20 mouse cellular contexts compared by ENCODE assay signal in the genomic region with DNA sequence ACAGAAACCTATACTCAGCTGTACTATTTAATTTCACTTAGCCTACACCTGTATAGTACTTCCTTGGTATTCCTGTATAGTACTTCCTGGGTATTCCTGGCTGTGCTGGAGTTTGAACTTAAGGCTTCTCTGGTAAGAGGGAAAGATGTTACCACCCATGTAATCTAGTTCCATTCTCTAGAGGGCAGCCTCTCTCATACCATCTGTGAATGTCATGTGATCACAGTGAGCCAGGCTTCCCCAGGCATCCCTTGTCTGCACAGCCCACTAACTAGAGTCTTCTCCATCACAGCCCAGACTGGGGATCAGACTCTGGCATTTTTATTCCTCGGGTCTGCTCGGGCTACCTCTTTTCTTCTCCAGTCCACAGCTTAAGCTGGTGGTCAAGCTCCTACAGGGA.
DNase-seq lines count a peak whose midpoint lies in the region; ATAC-seq and TF ChIP-seq lines count a peak whose summit lies in the region.
"Had no signal": no experiment of that assay in that cellular context is flagged by ENCODE, and none has a peak within 500 bp of the region (broad histone marks: within the 10 kb centered on the region; RNA-seq: fewer than 3 reads in every experiment).

No protein-coding gene starts in this region.

- peak overlapping the region; percentile 58; the same call in 1 of the 2 replicates for H3K27ac ChIP-seq in liver, embryonic 13.5 days
- H3K27ac ChIP-seq in liver, embryonic 11.5 days (ENCODE audit: low read depth, low read length) = no peak overlapping the region
- no peak overlapping the region for H3K27ac ChIP-seq in liver, embryonic 14.5 days
- H3K27ac ChIP-seq in neural tube, embryonic 15.5 days (replicated peaks) = no peak overlapping the region
- no peak overlapping the region for H3K27ac ChIP-seq in midbrain, postnatal 0 days (ENCODE audit: low read depth, low read length)
- H3K27ac ChIP-seq: forebrain, embryonic 15.5 days; limb, embryonic 13.5 days had no signal

- no peak for ATAC-seq in liver, embryonic 13.5 days (ENCODE audit: low read depth)
- no peak for ATAC-seq in liver, embryonic 11.5 days (replicated peaks; ENCODE audit: low FRiP score)
- ATAC-seq in liver, embryonic 14.5 days (ENCODE audit: insufficient read depth) = no peak
- no peak for ATAC-seq in neural tube, embryonic 15.5 days (ENCODE audit: low FRiP score)
- no peak for ATAC-seq in midbrain, postnatal 0 days (ENCODE audit: low FRiP score)
- ATAC-seq: forebrain, embryonic 15.5 days; hindbrain, embryonic 16.5 days; midbrain, embryonic 16.5 days had no signal

- H3K9ac ChIP-seq in liver, embryonic 13.5 days = no peak overlapping the region
- H3K9ac ChIP-seq in liver, embryonic 11.5 days (ENCODE audit: low read depth, low read length) = no peak overlapping the region
- no peak overlapping the region for H3K9ac ChIP-seq in liver, embryonic 14.5 days (replicated peaks)
- H3K9ac ChIP-seq in neural tube, embryonic 15.5 days (replicated peaks) = no peak overlapping the region
- H3K9ac ChIP-seq in midbrain, postnatal 0 days (replicated peaks; ENCODE audit: low read length, poor library complexity, severe bottlenecking) = no peak overlapping the region
- H3K9ac ChIP-seq: forebrain, embryonic 15.5 days; limb, embryonic 13.5 days had no signal

- no peak for TF ChIP-seq EP300 in liver, embryonic 14.5 days (IDR thresholded peaks at IDR 0.05; ENCODE audit: low read depth)

- 75% methylated on average over 2 of the region's 2 CpGs for WGBS in liver, embryonic 13.5 days (ENCODE audit: insufficient replicate concordance)
- 82% methylated on average over 2 of the region's 2 CpGs for WGBS in liver, embryonic 11.5 days
- WGBS in liver, embryonic 14.5 days (ENCODE audit: insufficient replicate concordance) = 71% methylated on average over 2 of the region's 2 CpGs
- WGBS in neural tube, embryonic 15.5 days = 80% methylated on average over 2 of the region's 2 CpGs
- 84% methylated on average over 2 of the region's 2 CpGs for WGBS in midbrain, postnatal 0 days

- H3K36me3 ChIP-seq in liver, embryonic 13.5 days = no peaks in the 10 kb centered on the region
- H3K36me3 ChIP-seq in liver, embryonic 11.5 days (ENCODE audit: control insufficient read depth, insufficient read depth, low read length) = no peaks in the 10 kb centered on the region
- no peaks in the 10 kb centered on the region for H3K36me3 ChIP-seq in liver, embryonic 14.5 days (replicated peaks; ENCODE audit: control insufficient read depth, insufficient read depth, low read depth)
- H3K36me3 ChIP-seq in neural tube, embryonic 15.5 days = no peaks in the 10 kb centered on the region
- H3K36me3 ChIP-seq in midbrain, postnatal 0 days (ENCODE audit: insufficient read depth, low read length) = no peaks in the 10 kb centered on the region
- H3K36me3 ChIP-seq: forebrain, embryonic 15.5 days; limb, embryonic 13.5 days had no signal

- H3K27me3 ChIP-seq in liver, embryonic 13.5 days = no peaks in the 10 kb centered on the region
- H3K27me3 ChIP-seq in liver, embryonic 11.5 days (replicated peaks; ENCODE audit: control insufficient read depth, insufficient read depth, low read length) = no peaks in the 10 kb centered on the region
- H3K27me3 ChIP-seq in liver, embryonic 14.5 days (ENCODE audit: control insufficient read depth, insufficient read depth, low read length) = no peaks in the 10 kb centered on the region
- no peaks in the 10 kb centered on the region for H3K27me3 ChIP-seq in neural tube, embryonic 15.5 days (replicated peaks)
- no peaks in the 10 kb centered on the region for H3K27me3 ChIP-seq in midbrain, postnatal 0 days (ENCODE audit: insufficient read depth, low read length)
- H3K27me3 ChIP-seq: forebrain, embryonic 15.5 days; limb, embryonic 13.5 days had no signal

- DNase-seq in embryo, embryonic 10.5 days (ENCODE audit: low spot score) = peak; percentile 16
- no peak for DNase-seq in embryo, embryonic 9.5 days (ENCODE audit: extremely low spot score)
- DNase-seq in liver, embryonic 13.5 days = no peak
- DNase-seq in liver, embryonic 11.5 days (ENCODE audit: low spot score) = no peak
- no peak for DNase-seq in liver, embryonic 14.5 days (ENCODE audit: low read depth in 3 of 3, low spot score in 3 of 3)
- DNase-seq in midbrain, postnatal 0 days (ENCODE audit: low spot score) = no peak
- DNase-seq in lung, postnatal 36 days = no peak
- DNase-seq: cerebellum, adult 8-10 months; gastrocnemius, postnatal 36 days; kidney, adult 8-10 months; kidney, postnatal 4 days; lung, adult 2 months; right cerebral cortex, adult 18-20 months; thymus, postnatal 14 days had no signal

- peaks cover 46% of the 10 kb centered on the region for H3K4me1 ChIP-seq in liver, embryonic 13.5 days (replicated peaks)
- peaks cover 18% of the 10 kb centered on the region for H3K4me1 ChIP-seq in liver, embryonic 11.5 days (replicated peaks; ENCODE audit: control insufficient read depth, insufficient read depth, low read length)
- H3K4me1 ChIP-seq in liver, embryonic 14.5 days (replicated peaks; ENCODE audit: control insufficient read depth in 2 of 2, insufficient read depth in 2 of 2, low read length in 1 of 2) = peaks cover 26 to 41% of the 10 kb centered on the region in 2 experiments
- H3K4me1 ChIP-seq in neural tube, embryonic 15.5 days = no peaks in the 10 kb centered on the region
- H3K4me1 ChIP-seq in midbrain, postnatal 0 days (ENCODE audit: insufficient read depth, low read length) = no peaks in the 10 kb centered on the region
- H3K4me1 ChIP-seq: forebrain, embryonic 15.5 days; limb, embryonic 13.5 days had no signal

- peak; percentile 41 for TF ChIP-seq CTCF in liver, embryonic 14.5 days (IDR thresholded peaks at IDR 0.05; ENCODE audit: low read depth)
- no peak for TF ChIP-seq CTCF in midbrain, postnatal 0 days (IDR thresholded peaks at IDR 0.05)

- H3K4me2 ChIP-seq in liver, embryonic 13.5 days = no peak overlapping the region
- no peak overlapping the region for H3K4me2 ChIP-seq in liver, embryonic 11.5 days
- no peak overlapping the region for H3K4me2 ChIP-seq in liver, embryonic 14.5 days (ENCODE audit: low read depth)
- H3K4me2 ChIP-seq in neural tube, embryonic 15.5 days = no peak overlapping the region
- H3K4me2 ChIP-seq in midbrain, postnatal 0 days (ENCODE audit: low read depth, low read length, poor library complexity, severe bottlenecking) = no peak overlapping the region
- H3K4me2 ChIP-seq: forebrain, embryonic 15.5 days; limb, embryonic 13.5 days had no signal

- no peaks in the 10 kb centered on the region for H3K9me3 ChIP-seq in liver, embryonic 13.5 days (replicated peaks)
- no peaks in the 10 kb centered on the region for H3K9me3 ChIP-seq in liver, embryonic 11.5 days (ENCODE audit: control insufficient read depth, low read length)
- no peaks in the 10 kb centered on the region for H3K9me3 ChIP-seq in liver, embryonic 14.5 days (ENCODE audit: control insufficient read depth, low read length)
- no peaks in the 10 kb centered on the region for H3K9me3 ChIP-seq in neural tube, embryonic 15.5 days (replicated peaks)
- H3K9me3 ChIP-seq in midbrain, postnatal 0 days (ENCODE audit: low read length) = no peaks in the 10 kb centered on the region
- H3K9me3 ChIP-seq: forebrain, embryonic 15.5 days; limb, embryonic 13.5 days had no signal

- no peak overlapping the region for H3K4me3 ChIP-seq in liver, embryonic 13.5 days (replicated peaks)
- H3K4me3 ChIP-seq in liver, embryonic 11.5 days (ENCODE audit: low read depth, low read length) = no peak overlapping the region
- H3K4me3 ChIP-seq in liver, embryonic 14.5 days (ENCODE audit: insufficient read depth in 1 of 2, low read depth in 2 of 2, low read length in 2 of 2) = no peak overlapping the region
- no peak overlapping the region for H3K4me3 ChIP-seq in neural tube, embryonic 15.5 days (replicated peaks)
- no peak overlapping the region for H3K4me3 ChIP-seq in midbrain, postnatal 0 days (ENCODE audit: low read depth, low read length)
- H3K4me3 ChIP-seq: erythroblast, embryonic 14.5 days; forebrain, embryonic 15.5 days; limb, embryonic 13.5 days had no signal
